Mouse (Mus musculus): ENCODE results near the gene Hoxa6. TPM values are rescaled to one million over a fixed set of nuclear protein-coding genes. Genes with fewer than 3 reads are reported as not detected.

Hoxa6 gene
- total and polyA plus RNA-seq, 2 experiments from 2014 or later = 6.0 to 12.3 TPM

GRCm38 (mm10) chr6:52222729-52223128, 14.2 kb upstream of the Hoxa6 start:
- H3K36me3 ChIP-seq (ENCODE audit: insufficient read depth, low read length) = no peaks in the 10 kb centered on the region
- 21% methylated on average over 13 of the region's 13 CpGs for WGBS
- no peak overlapping the region for H3K4me3 ChIP-seq (ENCODE audit: low read length)
- no peak overlapping the region for H3K4me2 ChIP-seq (ENCODE audit: low read depth, low read length)
- H3K9me3 ChIP-seq (ENCODE audit: low read length) = no peaks in the 10 kb centered on the region
- TF ChIP-seq CTCF (IDR thresholded peaks at IDR 0.05; ENCODE audit: low read depth) = no peak
- DNase-seq (ENCODE audit: low spot score) = no peak
- peaks cover 96% of the 10 kb centered on the region for H3K27me3 ChIP-seq (ENCODE audit: insufficient read depth, low read length)
- ATAC-seq = no peak
- no peaks in the 10 kb centered on the region for H3K4me1 ChIP-seq (ENCODE audit: insufficient read depth, low read length)
- no peak overlapping the region for H3K27ac ChIP-seq
- no peak overlapping the region for H3K9ac ChIP-seq (replicated peaks; ENCODE audit: low read length)

- no peaks in the 10 kb centered on the region for H3K9me3 ChIP-seq (ENCODE audit: low read length)
- H3K27me3 ChIP-seq (ENCODE audit: insufficient read depth, low read length) = peaks cover 96% of the 10 kb centered on the region
- H3K27ac ChIP-seq = no peak overlapping the region
- peak; percentile 27; the same call in 1 of the 2 replicates for ATAC-seq
- DNase-seq (ENCODE audit: low spot score) = no peak
- peak overlapping the region; percentile 49 for H3K4me3 ChIP-seq (ENCODE audit: low read length)
- H3K36me3 ChIP-seq (ENCODE audit: insufficient read depth, low read length) = no peaks in the 10 kb centered on the region
- WGBS = 8% methylated on average over 21 of the region's 21 CpGs
- H3K4me2 ChIP-seq (ENCODE audit: low read depth, low read length) = peak overlapping the region; percentile 84; the same call in 1 of the 2 replicates
- H3K4me1 ChIP-seq (ENCODE audit: insufficient read depth, low read length) = no peaks in the 10 kb centered on the region
- TF ChIP-seq CTCF (IDR thresholded peaks at IDR 0.05; ENCODE audit: low read depth) = no peak
- no peak overlapping the region for H3K9ac ChIP-seq (replicated peaks; ENCODE audit: low read length)
These were observed 13.6 kb upstream of the Hoxa6 start for GRCm38 (mm10) chr6:52221993-52222685.

- H3K4me1 ChIP-seq (ENCODE audit: insufficient read depth, low read length) = no peaks in the 10 kb centered on the region
- H3K27ac ChIP-seq = no peak within 1 kb of the TSS
- peak; percentile 75 for ATAC-seq
- WGBS = 1% methylated on average over 46 of the region's 46 CpGs
- peak within 1 kb of the TSS; percentile 84 for H3K4me2 ChIP-seq (ENCODE audit: low read depth, low read length)
- H3K4me3 ChIP-seq (ENCODE audit: low read length) = peak within 1 kb of the TSS; percentile 49
- H3K9me3 ChIP-seq (ENCODE audit: low read length) = no peaks in the 10 kb centered on the region
- DNase-seq (ENCODE audit: low spot score) = peak; percentile 91
- peaks cover 96% of the 10 kb centered on the region for H3K27me3 ChIP-seq (ENCODE audit: insufficient read depth, low read length)
- peak within 1 kb of the TSS; percentile 43; the same call in 1 of the 2 replicates for H3K9ac ChIP-seq (replicated peaks; ENCODE audit: low read length)
- TF ChIP-seq CTCF (IDR thresholded peaks at IDR 0.05; ENCODE audit: low read depth) = peak; percentile 99
- no peaks in the 10 kb centered on the region for H3K36me3 ChIP-seq (ENCODE audit: insufficient read depth, low read length)
These were observed 12.9 kb upstream of the Hoxa6 start, which contains the start of gene Hoxa7 for GRCm38 (mm10) chr6:52221337-52221992. Gene Hoxa7, minus strand, starts transcription at chr6:52221854.

GRCm38 (mm10) chr6:52220865-52221310, 12.4 kb upstream of the Hoxa6 start:
- H3K4me3 ChIP-seq (ENCODE audit: low read length) = peak overlapping the region; percentile 49
- DNase-seq (ENCODE audit: low spot score) (no peak), ATAC-seq (no peak)
- H3K27ac ChIP-seq = no peak overlapping the region
- no peaks in the 10 kb centered on the region for H3K36me3 ChIP-seq (ENCODE audit: insufficient read depth, low read length)
- H3K9me3 ChIP-seq (ENCODE audit: low read length) = no peaks in the 10 kb centered on the region
- 5% methylated on average over 12 of the region's 12 CpGs for WGBS
- no peak overlapping the region for H3K9ac ChIP-seq (replicated peaks; ENCODE audit: low read length)
- H3K27me3 ChIP-seq (ENCODE audit: insufficient read depth, low read length) = peaks cover 96% of the 10 kb centered on the region
- peak overlapping the region; percentile 84 for H3K4me2 ChIP-seq (ENCODE audit: low read depth, low read length)
- H3K4me1 ChIP-seq (ENCODE audit: insufficient read depth, low read length) = no peaks in the 10 kb centered on the region
- TF ChIP-seq CTCF (IDR thresholded peaks at IDR 0.05; ENCODE audit: low read depth) = no peak

GRCm38 (mm10) chr6:52220003-52220864, 11.7 kb upstream of the Hoxa6 start:
- Histone ChIP-seq H3K36me3 (ENCODE audit: insufficient read depth, low read length) (no peaks in the 10 kb centered on the region), H3K4me2 (ENCODE audit: low read depth, low read length) (no peak overlapping the region), H3K4me1 (ENCODE audit: insufficient read depth, low read length) (no peaks in the 10 kb centered on the region), H3K9me3 (ENCODE audit: low read length) (no peaks in the 10 kb centered on the region), H3K9ac (replicated peaks; ENCODE audit: low read length) (no peak overlapping the region), H3K27ac (no peak overlapping the region), H3K27me3 (ENCODE audit: insufficient read depth, low read length) (peaks cover 96% of the 10 kb centered on the region), H3K4me3 (ENCODE audit: low read length) (no peak overlapping the region)
- DNase-seq (ENCODE audit: low spot score) (no peak), ATAC-seq (no peak)
- TF ChIP-seq CTCF (IDR thresholded peaks at IDR 0.05; ENCODE audit: low read depth) = no peak
- WGBS = 16% methylated on average over 32 of the region's 32 CpGs

GRCm38 (mm10) chr6:52219234-52219942, 10.9 kb upstream of the Hoxa6 start:
- no peak overlapping the region for H3K9ac ChIP-seq (replicated peaks; ENCODE audit: low read length)
- TF ChIP-seq CTCF (IDR thresholded peaks at IDR 0.05; ENCODE audit: low read depth) = no peak
- no peak overlapping the region for H3K4me3 ChIP-seq (ENCODE audit: low read length)
- ATAC-seq = no peak
- no peaks in the 10 kb centered on the region for H3K9me3 ChIP-seq (ENCODE audit: low read length)
- no peak for DNase-seq (ENCODE audit: low spot score)
- WGBS = 20% methylated on average over 9 of the region's 9 CpGs
- H3K36me3 ChIP-seq (ENCODE audit: insufficient read depth, low read length) = no peaks in the 10 kb centered on the region
- peaks cover 96% of the 10 kb centered on the region for H3K27me3 ChIP-seq (ENCODE audit: insufficient read depth, low read length)
- H3K27ac ChIP-seq = no peak overlapping the region
- no peaks in the 10 kb centered on the region for H3K4me1 ChIP-seq (ENCODE audit: insufficient read depth, low read length)
- H3K4me2 ChIP-seq (ENCODE audit: low read depth, low read length) = no peak overlapping the region
